Mouse (Mus musculus): ENCODE results near the gene Nrxn1.

DNA sequence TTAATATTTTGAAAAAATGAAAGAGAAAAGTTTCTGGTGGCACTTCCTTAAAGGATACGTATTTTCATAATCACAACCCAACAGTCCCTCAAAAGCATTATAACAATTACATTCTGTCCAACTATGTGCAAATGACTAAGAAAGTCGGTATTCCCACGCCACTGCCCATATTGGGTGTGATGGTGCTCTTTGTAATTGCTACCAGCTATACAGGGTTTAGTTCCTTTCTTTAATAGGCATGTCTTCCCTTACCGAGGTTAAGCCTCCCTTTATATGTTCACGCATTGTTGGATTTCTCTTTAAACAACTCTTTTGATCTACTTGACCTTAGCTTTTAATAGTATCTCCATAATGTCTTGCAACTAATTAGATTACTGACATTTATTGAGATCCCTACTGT, 18.1 kb downstream of the Nrxn1 start:
- TF ChIP-seq GATA1 (IDR thresholded peaks at IDR 0.05; ENCODE audit: low read length) (no peak), TAL1 (IDR thresholded peaks at IDR 0.05; ENCODE audit: low read length) (no peak)

Measured in erythroblast, embryonic 14.5 days (primary cell).